23 mouse cellular contexts compared by ENCODE assay signal in the genomic region with DNA sequence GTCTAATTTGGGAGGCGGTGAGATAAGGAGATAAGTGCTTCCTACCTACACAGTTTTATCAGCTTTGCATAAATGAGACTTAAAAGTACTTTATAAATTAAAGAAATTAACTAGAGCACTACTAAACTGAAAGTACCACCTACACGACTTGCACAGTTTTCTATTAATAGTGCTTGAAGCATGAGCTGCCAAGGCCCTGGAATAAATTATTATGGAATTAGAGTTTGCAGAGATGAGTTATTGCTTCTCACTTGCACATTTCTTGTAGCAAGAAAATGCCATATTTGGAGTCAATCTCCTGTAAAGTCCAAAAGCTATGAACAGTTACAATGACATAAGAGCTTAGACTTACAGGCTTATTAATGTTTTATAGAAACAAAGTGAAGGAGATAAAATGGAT.
A peak's percentile ranks its signal among the peaks of the same experiment; 100 is the strongest.
DNase-seq lines count a peak whose midpoint lies in the region; ATAC-seq and TF ChIP-seq lines count a peak whose summit lies in the region.
"Had no signal": no experiment of that assay in that cellular context is flagged by ENCODE, and none has a peak within 500 bp of the region (broad histone marks: within the 10 kb centered on the region; RNA-seq: fewer than 3 reads in every experiment).

No protein-coding gene starts in this region.

- H3K4me1 ChIP-seq in midbrain, postnatal 0 days (ENCODE audit: insufficient read depth, low read length), result no peaks in the 10 kb centered on the region
- no peaks in the 10 kb centered on the region for H3K4me1 ChIP-seq in midbrain, embryonic 13.5 days (replicated peaks)
- H3K4me1 ChIP-seq in limb, embryonic 10.5 days, result no peaks in the 10 kb centered on the region
- H3K4me1 ChIP-seq: embryonic facial prominence, embryonic 15.5 days; forebrain, embryonic 10.5 days; forebrain, embryonic 15.5 days; heart, embryonic 10.5 days; hindbrain, embryonic 12.5 days had no signal

- H3K9me3 ChIP-seq in midbrain, postnatal 0 days (ENCODE audit: low read length), result no peaks in the 10 kb centered on the region
- H3K9me3 ChIP-seq in midbrain, embryonic 13.5 days, result no peaks in the 10 kb centered on the region
- no peaks in the 10 kb centered on the region for H3K9me3 ChIP-seq in limb, embryonic 10.5 days (replicated peaks)
- H3K9me3 ChIP-seq: embryonic facial prominence, embryonic 15.5 days; forebrain, embryonic 10.5 days; forebrain, embryonic 15.5 days; heart, embryonic 10.5 days; hindbrain, embryonic 12.5 days had no signal

- H3K27ac ChIP-seq in layer of hippocampus, adult 2 months, result peak overlapping the region; percentile 49
- H3K27ac ChIP-seq in midbrain, postnatal 0 days (ENCODE audit: low read depth, low read length), result no peak overlapping the region
- H3K27ac ChIP-seq in midbrain, embryonic 13.5 days, result no peak overlapping the region
- no peak overlapping the region for H3K27ac ChIP-seq in limb, embryonic 10.5 days
- H3K27ac ChIP-seq: embryonic facial prominence, embryonic 15.5 days; forebrain, embryonic 10.5 days; forebrain, embryonic 15.5 days; heart, embryonic 10.5 days; hindbrain, embryonic 12.5 days had no signal

- H3K36me3 ChIP-seq in midbrain, postnatal 0 days (ENCODE audit: insufficient read depth, low read length), result no peaks in the 10 kb centered on the region
- no peaks in the 10 kb centered on the region for H3K36me3 ChIP-seq in midbrain, embryonic 13.5 days
- no peaks in the 10 kb centered on the region for H3K36me3 ChIP-seq in limb, embryonic 10.5 days
- H3K36me3 ChIP-seq: embryonic facial prominence, embryonic 15.5 days; forebrain, embryonic 10.5 days; forebrain, embryonic 15.5 days; heart, embryonic 10.5 days; hindbrain, embryonic 12.5 days had no signal

- H3K4me2 ChIP-seq in midbrain, postnatal 0 days (ENCODE audit: low read depth, low read length, poor library complexity, severe bottlenecking), result no peak overlapping the region
- H3K4me2 ChIP-seq in midbrain, embryonic 13.5 days (replicated peaks), result no peak overlapping the region
- H3K4me2 ChIP-seq: embryonic facial prominence, embryonic 15.5 days; forebrain, embryonic 15.5 days; hindbrain, embryonic 12.5 days had no signal

- H3K9ac ChIP-seq in midbrain, postnatal 0 days (replicated peaks; ENCODE audit: low read length, poor library complexity, severe bottlenecking), result no peak overlapping the region
- H3K9ac ChIP-seq in midbrain, embryonic 13.5 days (replicated peaks), result no peak overlapping the region
- H3K9ac ChIP-seq: embryonic facial prominence, embryonic 15.5 days; forebrain, embryonic 15.5 days; hindbrain, embryonic 12.5 days had no signal

- H3K4me3 ChIP-seq in layer of hippocampus, adult 2 months, result no peak overlapping the region
- no peak overlapping the region for H3K4me3 ChIP-seq in midbrain, postnatal 0 days (ENCODE audit: low read depth, low read length)
- no peak overlapping the region for H3K4me3 ChIP-seq in midbrain, embryonic 13.5 days (replicated peaks)
- H3K4me3 ChIP-seq in limb, embryonic 10.5 days, result no peak overlapping the region
- H3K4me3 ChIP-seq: embryonic facial prominence, embryonic 15.5 days; erythroblast, embryonic 14.5 days; forebrain, embryonic 10.5 days; forebrain, embryonic 15.5 days; heart, embryonic 10.5 days; hindbrain, embryonic 12.5 days had no signal

- no peaks in the 10 kb centered on the region for H3K27me3 ChIP-seq in midbrain, postnatal 0 days (ENCODE audit: insufficient read depth, low read length)
- no peaks in the 10 kb centered on the region for H3K27me3 ChIP-seq in midbrain, embryonic 13.5 days
- H3K27me3 ChIP-seq in limb, embryonic 10.5 days (ENCODE audit: low read depth, poor library complexity, severe bottlenecking), result no peaks in the 10 kb centered on the region
- H3K27me3 ChIP-seq: embryonic facial prominence, embryonic 15.5 days; forebrain, embryonic 15.5 days; hindbrain, embryonic 12.5 days had no signal

- no peak for DNase-seq in frontal cortex, postnatal 25 days (ENCODE audit: low spot score in 2 of 2)
- DNase-seq in layer of hippocampus, adult 2 months (ENCODE audit: low spot score in 2 of 2), result peak in 1 of 2 experiments; percentile 36
- no peak for DNase-seq in layer of hippocampus, postnatal 36 days
- peak; percentile 1 for DNase-seq in midbrain, postnatal 0 days (ENCODE audit: low spot score)
- peak; percentile 20 for DNase-seq in layer of hippocampus, adult 9-10 months (ENCODE audit: low spot score)
- DNase-seq in limb, embryonic 10.5 days (ENCODE audit: low spot score), result no peak
- DNase-seq: adrenal gland, postnatal 14 days; cerebellum, adult 2 months; cerebellum, postnatal 10 days; embryo, embryonic 11 days; gastrocnemius, postnatal 10 days; heart, adult 18-20 months; heart, postnatal 10 days; heart, postnatal 4 days had no signal

- 78% methylated on average over 2 of the region's 2 CpGs for WGBS in midbrain, postnatal 0 days
- WGBS in midbrain, embryonic 13.5 days, result 85% methylated on average over 2 of the region's 2 CpGs
- 89% methylated on average over 2 of the region's 2 CpGs for WGBS in limb, embryonic 10.5 days

- ATAC-seq in frontal cortex, adult (ENCODE audit: low TSS enrichment), result peak; percentile 88
- ATAC-seq in midbrain, postnatal 0 days (ENCODE audit: low FRiP score), result no peak
- no peak for ATAC-seq in midbrain, embryonic 13.5 days
- ATAC-seq: forebrain, embryonic 15.5 days; hindbrain, embryonic 16.5 days had no signal

- TF ChIP-seq CTCF in layer of hippocampus, adult 2 months (conservative IDR thresholded peaks at IDR 0.05), result no peak
- TF ChIP-seq CTCF in midbrain, postnatal 0 days (IDR thresholded peaks at IDR 0.05), result no peak

Comparison
In these comparisons a context has a peak if more than half of its experiments do, and no peak if none do; other contexts are left out.
1. DNase-seq: peak in midbrain, postnatal 0 days (single experiment) and layer of hippocampus, adult 9-10 months (single experiment); none in frontal cortex, postnatal 25 days (0 of 2), layer of hippocampus, postnatal 36 days (0 of 2) and limb, embryonic 10.5 days (single experiment).